Mouse (Mus musculus): ENCODE measurements at regions not wholly inside any gene's neighbourhood (a gene's known extent, or its start where the extent isn't known, plus 50 kb on each side); places are given as distances from the start of the nearest gene placed in this dataset.

DNA sequence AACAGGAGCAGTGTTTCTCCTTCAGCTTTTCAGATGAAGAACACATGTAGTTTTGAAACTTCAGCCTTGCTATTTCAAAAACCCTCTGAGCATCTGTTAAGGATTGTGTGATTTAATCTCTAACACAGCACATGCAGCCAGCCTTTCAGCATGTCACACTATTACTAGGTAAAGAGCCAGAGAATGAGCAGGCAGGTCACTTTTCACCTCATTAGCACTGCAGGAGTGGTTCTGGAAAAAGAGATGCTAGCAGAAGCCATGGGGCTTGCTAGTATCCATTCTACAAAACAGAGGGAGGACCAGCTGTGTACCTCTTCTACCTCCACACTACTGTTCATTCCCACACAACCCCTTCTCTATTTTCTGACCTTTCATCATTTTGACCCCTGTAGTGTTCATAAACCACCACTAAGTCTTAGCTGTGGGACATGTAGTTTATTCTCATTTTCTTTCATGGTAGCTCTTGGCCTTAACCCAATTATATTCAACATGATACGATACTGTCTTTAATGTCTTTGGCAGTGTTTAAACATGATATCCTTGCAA, 535.1 kb upstream of the Alcam start:
- no peak for DNase-seq

- no peak for DNase-seq
These were observed 530.5 kb upstream of the Alcam start for GRCm38 (mm10) chr16:52984336-52984735.

- DNase-seq = no peak
These were observed 527.1 kb upstream of the Alcam start for GRCm38 (mm10) chr16:52980995-52981394.

GRCm38 (mm10) chr16:52972811-52973210, 518.9 kb upstream of the Alcam start:
- no peak for DNase-seq

DNA sequence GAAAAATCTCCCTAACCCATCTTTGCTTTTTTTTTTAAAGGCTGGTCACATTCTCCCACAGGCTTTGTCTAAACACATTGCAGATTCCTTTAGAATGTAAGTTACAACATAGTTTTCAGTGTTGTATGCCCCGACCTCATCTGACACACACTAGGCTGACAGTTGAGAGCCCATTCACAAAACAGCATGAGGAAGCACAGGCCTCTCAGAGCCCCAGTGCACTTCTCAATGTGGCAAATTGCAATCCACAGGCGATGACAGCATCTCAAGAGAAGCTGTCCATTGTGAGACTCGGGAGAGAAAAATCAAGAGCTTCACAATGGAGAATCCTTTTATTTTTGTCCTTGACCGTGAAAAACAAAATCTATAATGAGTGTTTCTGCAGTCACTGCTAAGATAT, 493.8 kb upstream of the Alcam start:
- DNase-seq = no peak

GRCm38 (mm10) chr16:52934749-52935148, 480.9 kb upstream of the Alcam start:
- DNase-seq = no peak

GRCm38 (mm10) chr16:52931978-52932377, 478.1 kb upstream of the Alcam start:
- DNase-seq = no peak

DNA sequence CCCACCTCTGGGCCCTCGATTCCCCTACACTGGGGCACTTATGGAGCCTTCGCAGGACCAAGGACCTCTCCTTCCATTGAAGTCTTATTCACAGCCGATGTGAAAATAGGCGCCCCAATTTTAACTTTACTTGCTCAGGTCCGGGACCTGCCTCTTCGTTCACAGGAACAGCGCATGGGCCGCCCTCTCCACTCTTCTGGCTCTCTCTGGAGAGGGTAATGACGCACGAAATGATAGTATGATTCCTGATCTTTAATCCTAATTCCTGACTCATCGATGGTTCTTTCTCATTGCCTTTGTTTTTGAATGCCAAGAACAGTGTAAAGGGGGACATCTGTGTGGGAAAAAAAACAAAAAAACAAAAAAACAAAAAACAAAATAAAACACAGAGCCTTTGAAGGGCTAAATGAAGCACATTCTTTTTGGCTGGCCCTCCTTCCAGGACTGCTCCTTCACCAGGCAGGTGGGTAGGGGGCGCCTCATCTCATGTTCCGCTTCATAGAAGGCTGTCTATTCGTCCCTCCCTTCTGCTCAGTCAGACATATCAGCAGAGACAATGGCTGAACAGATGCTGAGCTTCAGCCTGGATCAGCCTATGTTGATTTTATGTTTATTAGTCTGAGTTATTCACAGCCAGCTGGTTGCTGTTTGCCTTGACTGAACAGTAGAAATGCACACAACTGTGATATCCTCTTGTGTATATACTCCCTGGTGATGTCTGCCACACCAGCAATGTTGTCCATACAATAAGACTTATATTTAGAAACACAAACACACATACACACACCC, 438.8 kb upstream of the Alcam start:
- no peak for DNase-seq

DNA sequence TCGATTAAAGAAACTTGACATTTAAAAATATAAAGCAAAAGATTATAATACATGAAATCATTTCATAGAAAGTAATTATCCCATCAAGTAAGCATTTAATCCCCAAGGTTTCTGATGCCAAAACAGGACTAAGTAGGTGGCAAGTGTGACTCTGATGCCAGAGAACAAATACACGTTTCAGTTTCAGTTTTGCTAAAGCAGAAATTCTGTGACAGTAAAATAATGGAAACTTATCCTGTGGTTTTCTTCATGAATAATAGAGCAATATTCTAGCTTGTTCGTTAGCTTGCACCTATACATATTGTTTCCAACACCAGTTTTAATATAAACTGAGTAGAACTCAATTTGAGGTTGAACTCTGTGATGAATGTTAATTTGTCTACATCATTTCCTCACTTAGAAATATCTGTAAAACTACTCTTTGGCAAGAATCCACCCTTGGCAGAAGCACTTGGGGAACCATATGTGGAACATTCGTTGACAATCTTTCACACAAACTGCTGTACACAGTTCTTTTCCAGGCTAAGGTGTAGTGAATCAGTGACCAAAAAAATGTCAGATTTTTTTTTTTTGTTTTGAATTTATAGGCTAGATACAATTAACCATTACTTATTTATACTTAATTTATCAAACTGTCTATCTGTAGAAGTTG, 425.7 kb upstream of the Alcam start:
- DNase-seq = no peak

DNA sequence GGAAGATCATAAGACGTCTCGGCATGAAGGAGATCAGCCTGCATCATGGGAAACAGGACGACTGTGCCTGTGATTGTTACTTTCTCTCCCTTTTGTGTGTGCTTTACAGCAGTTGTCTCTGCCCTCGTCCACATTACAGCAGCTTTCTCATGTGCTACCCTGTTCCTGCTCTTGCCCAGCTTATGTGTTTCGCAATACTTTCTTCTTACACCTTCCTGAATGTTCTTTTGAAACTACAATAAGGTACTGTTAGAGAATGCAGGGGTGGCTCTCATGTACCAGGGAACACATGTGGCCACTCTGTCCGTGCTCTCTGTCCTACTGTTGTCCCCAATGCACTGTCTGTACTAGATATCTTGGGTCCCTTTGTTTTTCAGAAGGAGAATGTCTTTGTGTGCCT, 414.0 kb upstream of the Alcam start:
- no peak for DNase-seq

GRCm38 (mm10) chr16:52863554-52863953, 409.7 kb upstream of the Alcam start:
- no peak for DNase-seq

- DNase-seq = no peak
These were observed 407.4 kb upstream of the Alcam start for GRCm38 (mm10) chr16:52861263-52861662.

GRCm38 (mm10) chr16:52858441-52859209, 404.8 kb upstream of the Alcam start:
- DNase-seq = no peak

DNA sequence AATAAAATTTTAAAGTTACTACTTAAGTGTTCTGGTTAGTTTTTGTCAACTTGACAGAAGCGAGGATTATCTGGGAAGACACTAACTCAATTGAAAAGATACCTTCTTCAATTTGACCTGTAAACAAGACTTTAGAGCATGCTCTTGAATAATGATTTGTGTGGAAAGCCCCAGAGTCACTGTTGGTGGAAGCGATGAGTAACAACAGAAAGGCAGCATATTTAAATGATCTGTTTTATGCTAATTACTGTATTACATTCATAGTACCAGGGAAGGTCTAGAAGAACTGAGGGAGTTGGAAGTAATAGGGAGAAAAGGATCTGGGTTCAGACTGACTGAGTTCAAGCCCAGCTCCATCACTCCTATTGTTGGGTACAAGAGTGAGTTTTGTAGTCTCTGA, 397.3 kb upstream of the Alcam start:
- no peak for DNase-seq

DNA sequence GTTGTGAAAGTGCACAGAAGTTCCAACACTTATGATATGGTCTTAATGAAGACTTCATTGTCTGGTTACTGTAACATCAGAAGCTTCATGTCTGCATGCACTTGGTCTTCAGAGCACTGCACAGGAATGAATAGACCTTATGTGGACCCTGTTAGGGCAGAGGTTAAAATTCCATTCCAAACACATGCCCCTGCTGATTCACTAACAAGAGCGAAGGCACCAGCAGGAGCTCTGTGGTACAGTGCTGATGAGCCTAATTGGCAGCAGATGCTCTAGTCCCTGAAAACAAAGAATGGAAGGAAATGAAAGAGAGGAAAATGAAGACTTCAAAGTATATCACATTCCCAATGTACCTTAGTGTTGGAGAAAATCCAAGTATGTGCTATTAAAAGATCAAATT, 365.1 kb upstream of the Alcam start:
- no peak for DNase-seq

DNA sequence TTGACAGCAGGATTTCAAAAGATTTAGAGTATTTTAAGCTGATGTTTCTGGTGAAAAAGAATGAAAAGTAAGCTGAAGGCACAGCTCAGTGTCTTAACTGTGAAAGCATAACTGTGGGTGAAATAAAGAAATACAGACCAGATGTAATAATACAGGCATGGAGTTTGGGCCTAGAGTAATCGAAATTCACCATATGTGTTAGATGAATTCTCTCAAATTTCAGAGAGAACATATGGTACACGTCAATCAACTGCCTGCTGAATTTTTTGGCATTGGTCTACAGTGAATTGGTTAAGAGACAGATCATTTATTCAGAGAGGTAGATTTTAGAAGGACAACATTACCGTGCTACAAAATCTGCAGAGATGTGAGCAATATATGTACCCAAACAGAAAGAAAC, 357.3 kb upstream of the Alcam start:
- DNase-seq = no peak

- DNase-seq = no peak
These were observed 350.5 kb upstream of the Alcam start for GRCm38 (mm10) chr16:52804365-52804764.

GRCm38 (mm10) chr16:52799715-52800392, 346.0 kb upstream of the Alcam start:
- no peak for DNase-seq

DNA sequence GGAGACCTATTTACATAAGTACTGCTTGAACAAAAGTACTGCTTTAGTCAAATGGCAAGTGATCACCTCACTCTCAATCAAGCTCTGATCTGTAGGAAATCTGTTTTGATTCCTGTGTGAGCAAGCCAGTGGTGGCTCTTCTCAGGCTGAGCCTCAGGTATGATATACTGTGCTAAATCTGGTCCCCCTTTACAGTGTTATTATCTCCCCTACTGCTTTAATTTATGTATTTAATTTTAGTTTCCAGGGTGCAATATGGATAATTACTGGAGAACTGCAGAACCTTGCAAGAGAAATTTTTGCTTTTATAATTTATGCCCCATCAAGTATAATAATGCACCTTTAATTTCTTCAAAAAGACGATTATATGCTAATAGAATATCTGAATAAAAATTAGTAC, 341.3 kb upstream of the Alcam start:
- no peak for DNase-seq

DNA sequence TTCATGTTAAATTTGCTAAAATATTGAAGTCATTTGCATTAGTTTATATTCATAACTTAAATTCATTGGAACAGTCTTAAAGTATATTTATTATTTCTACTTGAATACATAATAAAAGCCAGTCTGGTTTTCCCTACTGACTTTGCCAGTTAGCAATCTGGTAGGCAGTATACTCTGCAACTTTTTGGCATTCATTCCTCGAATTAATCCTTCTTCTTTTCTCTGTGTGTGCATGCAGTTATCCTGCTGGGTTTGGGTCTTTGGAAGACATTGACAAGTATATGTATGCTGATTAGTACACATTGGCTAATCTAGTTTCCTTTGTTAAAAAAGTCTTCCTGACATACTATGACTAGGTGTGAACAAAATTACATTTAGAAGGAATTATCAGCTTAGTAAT, 336.1 kb upstream of the Alcam start:
- DNase-seq = no peak

- no peak for DNase-seq
These were observed 293.9 kb upstream of the Alcam start for GRCm38 (mm10) chr16:52747744-52748143.

DNA sequence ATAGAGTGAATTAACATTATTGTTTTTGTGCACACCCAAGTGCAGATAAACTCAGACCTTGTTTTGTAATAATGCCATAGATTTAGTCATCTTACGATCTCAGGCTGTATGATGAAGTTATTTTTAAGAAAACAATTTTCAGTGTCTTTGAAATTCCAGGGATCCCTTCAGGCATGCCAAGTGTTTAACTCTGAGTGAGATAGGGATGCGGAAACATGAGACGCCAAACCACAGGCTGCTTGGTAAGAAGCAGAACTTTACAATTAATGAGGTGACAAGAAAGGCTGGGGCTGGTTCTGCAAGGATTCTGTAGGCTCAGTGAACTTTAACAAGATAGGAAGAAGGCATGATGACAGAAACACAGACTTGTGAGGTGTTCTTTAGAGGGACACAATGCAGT, 292.3 kb upstream of the Alcam start:
- no peak for DNase-seq

DNA sequence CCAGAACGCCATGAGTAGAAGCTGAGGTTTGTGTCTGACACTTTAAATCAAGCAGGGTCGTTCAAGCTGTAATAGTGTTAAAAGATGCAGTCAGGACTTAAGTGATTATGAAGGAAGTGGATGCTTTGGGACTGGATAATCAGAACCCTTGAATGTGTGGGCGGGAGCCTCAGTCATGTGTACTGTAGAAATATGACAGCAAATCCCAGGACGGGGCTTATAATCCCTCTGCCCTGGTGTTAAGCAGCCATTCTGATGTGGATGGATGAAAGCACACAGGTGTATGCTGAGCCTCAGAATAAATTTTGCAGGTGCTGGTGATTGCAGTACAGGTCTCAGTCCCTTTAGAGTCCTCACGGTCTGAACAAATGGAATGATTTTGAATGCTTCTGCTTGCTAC, 290.8 kb upstream of the Alcam start:
- DNase-seq = no peak

Measured in liver (tissue).